Mouse (Mus musculus) kidney, postnatal 0 days (tissue): Measurements from ENCODE around the gene Git2. TPM values are rescaled to one million over a fixed set of nuclear protein-coding genes. Genes with fewer than 3 reads are reported as not detected.

Experiments
- ATAC-seq: fragments of 200-750 bp; cut with Nextera tagmentation; replicated peaks from 2 replicates; pipeline ENCODE4 v1.8.0; 2017; ENCODE audit warnings: low read depth, moderate number of reproducible peaks, moderate TSS enrichment, moderate library complexity; ENCODE audit not compliant: low FRiP score
- DNase-seq: peaks from one replicate; pipeline ENCODE4 v3.0.0-alpha.2; 2016; ENCODE audit warnings: low spot score
- H3K27ac ChIP-seq: fragments of 300-500 bp; sonication (generic); 2 replicates; pipeline ENCODE4 v1.5.1; 2014; ENCODE audit warnings: mild to moderate bottlenecking
- H3K27me3 ChIP-seq: fragments of 300-500 bp; sonication (generic); 2 replicates; pipeline ENCODE4 v1.6.1; 2014; ENCODE audit warnings: low read length, mixed read lengths; ENCODE audit not compliant: insufficient read depth
- H3K36me3 ChIP-seq: fragments of 300-500 bp; sonication (generic); 2 replicates; pipeline ENCODE4 v1.6.1; 2014; ENCODE audit warnings: low read length, mixed read lengths; ENCODE audit not compliant: insufficient read depth
- H3K4me1 ChIP-seq: fragments of 300-500 bp; sonication (generic); replicated peaks from 2 replicates; pipeline ENCODE4 v1.6.1; 2014; ENCODE audit warnings: antibody characterized with exemption, low read length, mixed read lengths; ENCODE audit not compliant: insufficient read depth
- H3K4me2 ChIP-seq: fragments of 300-500 bp; sonication (generic); 2 replicates; pipeline ENCODE4 v1.6.1; 2014; ENCODE audit warnings: mild to moderate bottlenecking, low read length, moderate library complexity, mixed read lengths
- H3K4me3 ChIP-seq: fragments of 300-500 bp; sonication (generic); replicated peaks from 2 replicates; pipeline ENCODE4 v1.5.1; 2014; ENCODE audit warnings: low read depth, low read length
- H3K9ac ChIP-seq: fragments of 300-500 bp; sonication (generic); 2 replicates; pipeline ENCODE4 v1.6.1; 2014; ENCODE audit warnings: low read depth, low read length
- H3K9me3 ChIP-seq: fragments of 300-500 bp; sonication (generic); replicated peaks from 2 replicates; pipeline ENCODE4 v1.6.1; 2016; ENCODE audit warnings: low read length, inconsistent platforms, mixed read lengths
- CTCF ChIP-seq: IDR thresholded peaks from 2 replicates; pipeline ENCODE4 v1.5.1; 2016; ENCODE audit warnings: antibody characterized with exemption, low read depth, mild to moderate bottlenecking, moderate library complexity
- WGBS: fragments of 180-500 bp; shearing (Covaris S2); extraction: QIAGEN DNeasy Blood & Tissue Kit; methylation state at CpG from one replicate; pipeline ENCODE4 v1.1.7; 2014; 5-methylcytosine and 5-hydroxymethylcytosine counted together
- polyA plus RNA-seq: library from polyadenylated mRNA; unstranded; fragments of >200 nt; fragmentation: Nextera tagmentation; extraction: Ambion mirVana; gene quantifications from 2 replicates; pipeline ENCODE4 v1.2.1, GENCODE M21; 2015

Git2 gene
- polyA plus RNA-seq, 1 experiment from 2014 or later: 25.8 TPM

DNA sequence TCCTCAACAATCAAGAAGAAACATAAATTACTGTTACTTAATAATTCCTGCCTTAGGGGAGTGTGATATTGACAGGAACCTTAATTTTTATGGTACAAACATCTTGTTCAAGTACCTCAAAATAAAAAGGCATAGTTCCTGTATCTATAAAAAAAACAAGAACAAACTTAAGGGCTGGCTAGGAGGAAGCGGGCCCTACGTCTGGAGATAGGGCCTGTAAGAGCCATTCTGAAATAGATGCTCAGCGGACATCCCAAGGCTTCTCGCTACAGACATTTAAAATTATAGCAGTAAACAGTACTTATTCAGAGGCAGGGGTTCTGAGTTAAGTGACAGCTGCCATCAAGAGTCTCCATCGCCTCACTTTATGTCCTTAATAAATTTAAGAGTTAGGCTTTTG lies 27.8 kb downstream of the Git2 start:
- DNase-seq (no peak), ATAC-seq (no peak)
- Histone ChIP-seq H3K4me1 (no peaks in the 10 kb centered on the region), H3K9me3 (no peaks in the 10 kb centered on the region), H3K9ac (no peak overlapping the region), H3K4me3 (no peak overlapping the region), H3K36me3 (peaks cover 58% of the 10 kb centered on the region), H3K27ac (no peak overlapping the region), H3K4me2 (no peak overlapping the region), H3K27me3 (no peaks in the 10 kb centered on the region)
- whole genome bisulfite sequencing: 91% methylated on average over 5 of the region's 5 CpGs
- TF ChIP-seq CTCF: no peak

DNA sequence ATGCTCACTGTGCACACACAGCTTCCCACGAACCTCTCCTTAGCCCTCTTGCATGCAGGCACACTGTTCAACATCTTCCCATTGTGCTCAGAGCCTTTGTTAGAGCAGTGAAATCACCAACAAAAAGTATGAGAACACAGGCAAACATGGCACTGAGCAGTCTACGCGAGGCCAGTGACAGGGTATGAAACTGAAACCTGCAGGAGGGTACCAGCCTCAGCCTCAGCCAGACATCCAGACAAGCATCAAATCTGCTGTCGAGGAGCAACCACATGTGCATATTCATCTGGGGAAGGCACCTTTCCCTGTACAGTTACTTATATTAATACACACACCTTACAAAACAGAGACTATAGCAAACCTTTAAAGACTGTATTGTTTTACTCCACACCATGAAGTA lies 28.4 kb downstream of the Git2 start:
- H3K9ac ChIP-seq: no peak overlapping the region
- H3K4me2 ChIP-seq: no peak overlapping the region
- no peak for TF ChIP-seq CTCF
- no peaks in the 10 kb centered on the region for H3K4me1 ChIP-seq
- H3K9me3 ChIP-seq: no peaks in the 10 kb centered on the region
- ATAC-seq: no peak
- no peaks in the 10 kb centered on the region for H3K27me3 ChIP-seq
- 93% methylated on average over 4 of the region's 4 CpGs for WGBS
- H3K4me3 ChIP-seq: no peak overlapping the region
- no peak overlapping the region for H3K27ac ChIP-seq
- no peak for DNase-seq
- H3K36me3 ChIP-seq: peaks cover 62% of the 10 kb centered on the region

DNA sequence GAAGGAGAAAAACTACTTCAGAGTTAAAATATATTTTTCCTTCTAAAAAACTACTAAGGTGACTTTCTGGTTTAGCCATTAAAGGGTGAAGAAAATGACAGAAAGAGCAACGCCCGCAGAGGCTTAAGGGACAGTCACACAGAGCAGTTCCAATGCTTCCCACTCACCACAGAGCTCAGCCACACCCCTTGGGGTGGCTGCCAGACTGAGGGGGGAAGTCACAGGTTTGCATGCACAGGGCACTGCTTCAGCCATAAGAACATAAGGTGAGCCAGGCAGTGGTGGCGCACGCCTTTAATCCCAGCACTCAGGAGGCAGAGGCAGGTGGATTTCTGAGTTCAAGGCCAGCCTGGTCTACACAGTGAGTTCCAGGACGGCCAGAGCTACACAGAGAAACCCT lies 29.7 kb downstream of the Git2 start:
- TF ChIP-seq CTCF: no peak
- Histone ChIP-seq H3K36me3 (peaks cover 58% of the 10 kb centered on the region), H3K27me3 (no peaks in the 10 kb centered on the region), H3K4me2 (no peak overlapping the region), H3K9ac (no peak overlapping the region), H3K4me1 (no peaks in the 10 kb centered on the region), H3K4me3 (no peak overlapping the region), H3K27ac (no peak overlapping the region), H3K9me3 (no peaks in the 10 kb centered on the region)
- DNase-seq (no peak), ATAC-seq (no peak)
- whole genome bisulfite sequencing: 86% methylated on average over 5 of the region's 5 CpGs

DNA sequence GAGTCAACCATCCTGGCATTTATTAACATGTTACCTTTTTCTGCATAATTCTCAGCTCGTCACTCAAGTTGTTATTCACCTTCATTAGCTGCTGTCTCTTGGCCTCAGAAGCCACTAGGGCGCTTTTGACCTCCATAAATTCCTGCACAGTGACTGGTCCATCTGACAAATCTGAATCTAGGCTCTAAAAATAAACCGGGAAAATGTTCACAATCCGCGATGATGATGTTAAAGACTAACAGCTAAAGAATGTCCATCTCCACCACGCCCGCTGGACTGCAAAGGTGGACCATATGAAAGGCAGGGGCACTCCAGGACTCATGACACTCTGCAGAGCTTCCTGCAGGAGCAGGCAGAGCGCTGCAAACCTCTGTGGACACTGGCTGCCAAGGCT lies 31.6 kb downstream of the Git2 start:
- DNase-seq (no peak), ATAC-seq (0 out of 2 replicates have a peak, but pooled peaks have one; percentile 35)
- WGBS: 82% methylated on average over 8 of the region's 8 CpGs
- no peak overlapping the region for H3K27ac ChIP-seq
- no peak overlapping the region for H3K4me2 ChIP-seq
- no peaks in the 10 kb centered on the region for H3K9me3 ChIP-seq
- no peak overlapping the region for H3K9ac ChIP-seq
- TF ChIP-seq CTCF: no peak
- H3K27me3 ChIP-seq: no peaks in the 10 kb centered on the region
- H3K4me1 ChIP-seq: no peaks in the 10 kb centered on the region
- H3K36me3 ChIP-seq: peaks cover 55% of the 10 kb centered on the region
- no peak overlapping the region for H3K4me3 ChIP-seq

DNA sequence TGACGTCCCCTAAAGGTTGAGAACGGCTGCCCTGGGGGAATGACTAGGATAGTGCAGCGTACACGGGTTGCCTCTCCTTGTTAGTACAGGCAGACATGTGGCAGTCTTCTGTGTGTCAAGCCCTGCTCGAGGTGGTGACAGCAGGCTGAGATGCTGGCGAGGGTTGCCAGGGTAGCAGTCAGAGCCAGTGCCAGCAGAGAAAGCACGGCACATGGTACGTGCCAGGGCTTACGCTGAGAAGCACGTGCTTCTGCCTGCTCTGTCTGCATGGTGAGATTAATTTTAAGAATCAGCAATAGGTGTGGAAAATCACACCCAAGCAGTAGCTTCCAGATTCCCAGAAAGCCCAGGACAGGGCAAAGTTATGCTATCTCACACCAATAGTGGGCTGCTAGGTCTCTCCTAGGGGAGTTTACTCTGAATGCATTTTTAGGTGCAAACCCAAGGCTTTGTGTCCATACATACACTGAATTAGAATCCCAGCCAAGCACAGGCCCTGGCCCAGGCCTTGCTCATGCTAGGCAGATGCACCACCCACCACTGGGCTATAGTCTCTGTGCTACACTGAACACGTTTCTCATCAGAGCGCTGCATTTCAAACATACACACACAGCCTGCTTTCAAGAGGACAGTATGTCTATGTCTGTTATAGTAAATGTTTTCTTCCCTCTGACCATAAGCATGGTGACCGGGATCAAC lies 32.2 kb downstream of the Git2 start:
- H3K27me3 ChIP-seq: no peaks in the 10 kb centered on the region
- H3K4me1 ChIP-seq: no peaks in the 10 kb centered on the region
- H3K4me2 ChIP-seq: no peak overlapping the region
- TF ChIP-seq CTCF: no peak
- H3K36me3 ChIP-seq: peaks cover 57% of the 10 kb centered on the region
- DNase-seq: no peak
- no peak overlapping the region for H3K9ac ChIP-seq
- no peak overlapping the region for H3K27ac ChIP-seq
- ATAC-seq: 0 out of 2 replicates have a peak, but pooled peaks have one; percentile 13
- no peaks in the 10 kb centered on the region for H3K9me3 ChIP-seq
- 89% methylated on average over 13 of the region's 13 CpGs for WGBS
- H3K4me3 ChIP-seq: no peak overlapping the region

DNA sequence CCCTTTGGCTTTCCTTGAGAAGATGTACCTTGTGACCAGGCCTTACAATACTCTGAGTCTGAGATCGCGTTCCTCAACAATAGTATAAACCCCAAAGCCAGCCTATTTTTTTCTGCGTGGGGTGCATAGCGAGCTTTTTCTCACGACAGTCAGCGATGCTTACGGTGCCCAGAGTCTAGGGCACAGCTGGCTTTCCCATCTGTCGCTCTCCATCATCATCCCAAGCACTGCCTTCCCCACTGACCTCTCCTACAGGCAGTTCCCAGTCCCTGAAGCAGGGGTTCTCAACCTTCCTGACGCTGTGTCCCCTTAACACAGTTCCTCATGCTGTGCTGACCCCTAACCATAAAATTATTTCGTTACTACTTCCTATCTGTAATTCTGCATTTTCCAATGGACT lies 32.7 kb downstream of the Git2 start:
- Histone ChIP-seq H3K27me3 (no peaks in the 10 kb centered on the region), H3K9ac (no peak overlapping the region), H3K4me3 (no peak overlapping the region), H3K4me2 (no peak overlapping the region), H3K4me1 (no peaks in the 10 kb centered on the region), H3K9me3 (no peaks in the 10 kb centered on the region), H3K27ac (no peak overlapping the region), H3K36me3 (peaks cover 57% of the 10 kb centered on the region)
- DNase-seq (no peak), ATAC-seq (no peak)
- WGBS: 93% methylated on average over 10 of the region's 10 CpGs
- TF ChIP-seq CTCF: no peak

DNA sequence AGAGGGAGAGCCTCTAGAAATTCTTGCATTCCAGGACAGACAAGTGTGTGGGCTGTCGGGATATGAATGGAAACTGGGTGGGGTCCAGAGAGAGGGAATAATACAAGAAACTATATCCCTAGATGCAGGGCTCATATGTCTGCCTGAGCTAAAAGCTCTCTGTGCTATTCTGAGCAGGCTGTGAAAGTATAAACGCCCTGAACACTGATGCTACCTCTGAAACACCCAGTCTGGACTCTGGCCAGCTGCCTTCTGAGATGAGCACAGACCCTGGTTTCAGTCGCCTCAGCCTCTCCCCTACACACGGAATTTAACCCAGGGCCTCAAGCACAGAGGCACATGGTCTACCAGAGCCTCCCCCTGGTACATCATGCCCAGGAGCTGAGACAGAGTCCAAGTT lies 34.7 kb downstream of the Git2 start:
- H3K4me2 ChIP-seq: no peak overlapping the region
- DNase-seq (no peak), ATAC-seq (peak; percentile 55; the same call in 1 of the 2 replicates)
- peaks cover 69% of the 10 kb centered on the region for H3K36me3 ChIP-seq
- H3K9ac ChIP-seq: no peak overlapping the region
- no peaks in the 10 kb centered on the region for H3K9me3 ChIP-seq
- no peak for TF ChIP-seq CTCF
- no peak overlapping the region for H3K27ac ChIP-seq
- no peaks in the 10 kb centered on the region for H3K4me1 ChIP-seq
- WGBS: 54% methylated on average over 4 of the region's 4 CpGs
- H3K4me3 ChIP-seq: no peak overlapping the region
- no peaks in the 10 kb centered on the region for H3K27me3 ChIP-seq
